Mouse (Mus musculus) spleen, postnatal 36 days (tissue): Measurements from ENCODE around the gene Elmo1.
A peak's percentile ranks its signal among the peaks of the same experiment; 100 is the strongest.

Experiments used
- DNase-seq, 2 experiments: peaks; one replicate each; pipeline ENCODE4 v3.0.0; 2022; ENCODE audit warnings: low spot score in 2 of 2, mixed read lengths in 1 of 2

Gene Elmo1

DNA sequence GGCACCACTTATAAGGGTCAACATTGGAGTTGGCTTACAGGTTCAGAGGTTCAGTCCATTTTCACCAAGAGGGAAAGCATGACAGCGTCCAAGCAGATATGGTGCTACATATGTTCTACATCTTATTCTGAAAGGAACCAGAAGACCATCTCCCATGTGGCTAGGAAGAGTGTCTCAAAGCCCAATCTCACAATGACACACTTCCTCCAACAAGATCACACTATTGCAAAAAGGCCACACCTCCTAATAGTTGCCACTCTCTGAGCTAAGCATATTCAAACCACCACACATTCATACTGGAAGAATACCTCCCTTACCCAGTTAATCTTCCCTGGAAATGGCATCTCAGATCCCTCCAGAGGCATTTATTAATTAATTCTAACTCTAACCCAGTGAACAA is 66.7 kb downstream of the Elmo1 start:
- no peak for DNase-seq

- DNase-seq, result no peak
Observed at GRCm38 (mm10) chr13:20157529-20157928, 67.1 kb downstream of the Elmo1 start.

DNA sequence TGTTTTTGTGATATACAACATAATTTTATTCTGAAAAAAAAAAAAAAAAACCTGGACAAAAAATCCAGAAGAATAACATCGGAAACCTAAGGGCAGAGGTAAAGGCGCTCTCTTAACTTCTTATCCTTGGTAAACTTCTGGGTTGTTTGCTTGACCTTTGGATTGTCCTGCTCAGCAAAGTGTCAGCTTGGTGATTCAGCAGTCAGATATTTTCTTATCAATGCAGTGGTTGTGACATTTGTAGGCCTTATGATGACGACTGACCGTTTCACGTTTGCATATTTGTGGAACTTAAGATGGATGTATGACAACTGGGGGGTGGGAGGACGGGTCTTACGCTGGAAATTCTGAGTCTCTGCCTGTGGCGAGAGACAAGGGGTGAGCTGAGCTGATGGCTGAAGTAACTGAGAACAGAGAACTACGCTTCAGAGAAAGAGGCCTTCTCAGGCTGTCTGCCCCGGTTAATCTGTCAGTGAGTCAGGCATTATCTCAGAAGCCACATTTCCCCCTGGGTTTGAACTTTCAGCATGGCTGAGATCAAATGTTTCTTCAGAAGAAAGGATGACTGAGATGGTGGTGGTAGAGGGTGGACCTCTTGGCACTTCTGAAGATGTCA is 73.1 kb downstream of the Elmo1 start:
- DNase-seq, result no peak

DNA sequence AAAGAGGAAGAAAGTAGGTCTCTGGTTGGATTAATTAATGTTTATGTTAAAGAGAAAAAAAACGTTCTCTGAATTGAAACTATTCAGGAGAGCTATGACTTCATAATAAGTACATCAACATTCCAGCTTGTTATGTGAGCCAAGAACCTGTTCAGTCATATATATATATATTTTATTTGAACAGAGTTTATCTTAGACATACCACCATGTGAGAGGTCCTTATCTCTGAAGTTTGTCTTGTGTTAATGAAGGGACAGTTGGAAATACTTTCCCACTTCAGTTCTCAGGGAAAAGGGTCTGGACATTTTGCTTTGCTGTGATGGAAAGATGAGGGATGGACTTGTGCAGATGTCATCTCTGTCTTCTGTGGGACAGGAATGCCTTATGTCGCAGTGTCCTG is 74.4 kb downstream of the Elmo1 start:
- DNase-seq, result no peak

DNA sequence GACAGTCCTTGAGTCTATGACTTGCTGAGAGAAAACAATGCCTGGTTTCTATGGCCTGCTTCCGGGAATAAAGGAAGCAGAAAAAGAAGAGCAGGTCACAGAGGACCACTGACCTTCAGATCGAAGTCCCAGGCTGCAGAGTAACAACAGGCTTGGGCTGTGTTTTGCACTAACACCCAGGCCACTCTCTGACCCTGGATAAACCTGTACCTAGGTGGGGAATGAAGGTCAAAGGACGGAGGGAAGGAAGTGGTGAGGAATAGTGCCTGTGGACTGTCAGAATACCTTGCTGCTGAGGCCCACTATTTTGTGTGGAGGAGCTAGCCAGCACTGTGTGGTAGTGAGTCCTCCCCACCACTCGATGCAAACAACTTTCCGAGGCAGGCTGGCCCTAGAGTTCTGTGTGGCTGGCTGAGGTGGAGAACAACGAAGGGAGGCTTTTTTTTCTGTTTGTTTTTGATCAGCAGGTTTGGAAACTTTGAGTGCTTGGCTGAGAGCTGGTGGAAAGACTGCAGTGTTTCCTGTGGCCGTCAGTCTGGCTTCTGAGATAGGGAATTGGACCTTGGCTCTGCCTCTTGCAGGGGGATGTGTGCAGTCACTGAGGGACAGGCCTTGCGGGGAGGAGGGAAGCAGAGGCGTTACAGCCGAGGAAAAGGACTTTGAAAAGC is 83.7 kb downstream of the Elmo1 start:
- DNase-seq, result no peak

DNA sequence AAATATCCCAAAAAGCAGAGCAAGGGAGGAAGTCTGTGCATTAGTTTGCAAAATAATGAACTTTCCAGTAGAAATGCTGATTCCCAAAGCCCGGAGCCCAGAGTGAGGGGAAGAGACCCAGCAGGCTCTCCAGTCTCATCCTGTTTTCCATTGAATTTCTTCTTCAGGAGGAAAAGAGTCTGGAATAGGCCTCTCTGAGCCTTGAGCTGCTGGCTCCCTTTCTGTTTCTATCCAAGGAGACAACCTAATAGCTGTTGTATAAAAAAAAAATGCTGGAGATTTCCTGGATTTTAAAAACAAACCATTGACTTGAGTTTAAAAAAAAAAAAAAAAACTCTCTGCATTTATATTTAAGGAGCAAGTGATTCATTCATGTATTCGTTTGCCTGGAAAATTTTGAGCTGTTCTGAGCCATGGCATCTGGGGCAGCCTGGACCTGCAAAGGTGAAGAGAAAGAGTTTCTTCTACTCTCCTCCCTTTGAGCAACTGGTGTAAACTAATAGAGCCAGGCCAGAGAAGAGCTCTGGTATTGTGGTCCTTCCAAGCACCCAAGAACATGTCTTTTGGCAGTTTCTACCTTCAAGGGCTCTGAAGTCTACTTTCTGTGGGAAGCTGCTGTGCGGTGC is 84.4 kb downstream of the Elmo1 start:
- DNase-seq, result no peak

DNA sequence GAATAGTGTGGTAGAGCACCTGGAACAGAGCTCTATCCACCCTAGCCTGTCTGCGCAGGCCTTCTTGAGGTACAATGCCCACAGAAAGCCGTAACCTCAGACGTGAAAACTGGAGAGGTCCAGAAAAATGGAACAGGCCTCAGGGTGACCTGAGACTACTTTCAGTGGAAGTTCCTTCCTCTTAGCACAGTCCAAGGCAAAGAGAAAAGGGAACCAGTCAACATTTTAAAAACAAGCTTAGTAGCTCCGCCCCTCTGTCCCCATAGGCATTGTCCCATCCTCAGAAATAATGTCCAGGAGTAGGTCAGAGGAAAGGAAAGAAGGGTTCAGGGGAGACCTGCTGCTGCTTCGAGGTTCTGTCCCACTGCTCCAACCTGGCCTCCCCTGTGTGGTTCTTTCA is 90.3 kb downstream of the Elmo1 start:
- peak in 1 of 2 experiments; percentile 17 for DNase-seq

DNA sequence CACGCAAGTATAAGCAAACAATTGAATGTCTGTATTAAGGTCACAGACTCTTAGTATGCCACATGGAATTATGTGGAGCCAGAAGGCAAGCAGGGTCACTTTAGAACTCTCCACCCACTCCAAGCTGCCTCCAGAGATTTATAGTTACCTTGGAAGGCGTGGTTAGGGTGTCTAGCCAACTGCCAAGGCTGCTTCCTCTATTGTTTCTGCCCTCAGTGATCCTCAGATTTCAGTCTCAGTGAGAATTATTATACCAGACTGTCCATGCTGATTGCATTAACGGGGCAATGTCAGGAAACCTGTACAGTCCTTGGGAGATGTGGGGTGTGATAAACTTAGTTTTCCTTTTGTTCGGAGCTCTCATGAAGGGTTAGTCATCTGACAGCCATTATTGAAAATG is 90.9 kb downstream of the Elmo1 start:
- peak in 1 of 2 experiments; percentile 22 for DNase-seq

- no peak for DNase-seq
Observed at GRCm38 (mm10) chr13:20182239-20182825, 91.9 kb downstream of the Elmo1 start.

DNA sequence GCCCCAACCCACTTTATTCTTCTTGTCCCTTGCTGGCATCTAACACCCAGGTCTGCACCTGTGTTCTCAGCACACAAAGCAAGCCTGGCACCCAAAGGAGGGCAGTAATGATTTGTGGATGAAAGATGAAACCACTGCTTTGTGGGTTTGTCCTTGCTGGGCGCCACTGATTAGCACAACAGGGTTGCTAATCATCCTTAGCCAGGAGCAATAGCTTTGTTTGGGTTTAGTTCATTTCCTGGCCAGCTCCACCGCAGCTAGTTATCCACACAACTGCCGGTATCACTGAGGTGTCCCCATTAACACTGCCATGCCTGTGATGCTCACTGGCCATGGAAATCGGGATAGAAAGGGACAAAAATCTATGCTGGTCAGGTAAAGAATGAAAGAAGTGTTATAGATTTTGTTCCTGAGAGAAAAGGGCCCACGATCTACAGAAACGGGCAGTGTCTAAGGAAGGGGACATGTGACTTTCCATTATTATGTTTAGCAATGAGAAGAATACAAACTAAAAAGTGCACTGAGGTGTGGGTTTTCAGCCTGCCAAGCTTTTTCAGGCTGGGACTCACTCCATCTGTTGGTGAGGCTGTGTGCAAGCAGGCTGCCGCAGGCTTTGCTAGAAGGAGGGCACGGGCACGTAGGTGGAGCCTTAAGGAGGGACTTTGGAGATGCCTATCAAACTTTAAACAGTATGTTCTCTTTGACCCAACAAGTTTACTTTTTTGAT is 93.3 kb downstream of the Elmo1 start:
- DNase-seq, result peak; percentile 53 to 56

- peak; percentile 45 to 50 for DNase-seq
Observed at GRCm38 (mm10) chr13:20184239-20185033, 94.0 kb downstream of the Elmo1 start.

GRCm38 (mm10) chr13:20185034-20185846 is 94.8 kb downstream of the Elmo1 start:
- peak; percentile 83 to 86 for DNase-seq

- DNase-seq, result no peak
Observed at GRCm38 (mm10) chr13:20185847-20186213, 95.4 kb downstream of the Elmo1 start.

DNA sequence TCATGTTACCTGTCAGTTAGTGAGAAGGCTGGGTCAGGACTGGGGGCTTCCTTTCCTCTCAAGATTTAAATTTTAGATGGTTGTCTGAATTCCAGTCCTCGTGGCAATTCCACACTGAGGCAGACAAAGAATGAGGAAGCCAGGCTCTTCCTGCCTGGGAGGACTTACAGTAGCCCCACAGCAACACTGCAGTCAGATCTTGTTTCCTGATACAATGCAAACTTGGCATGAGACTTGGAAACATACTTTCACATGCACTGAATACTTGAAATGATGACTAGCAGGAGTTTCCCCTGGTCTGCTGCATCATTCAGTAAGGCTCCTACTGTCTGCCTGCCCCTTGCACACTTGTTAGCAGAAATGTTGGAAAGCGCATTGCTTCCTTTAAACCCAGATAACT is 97.3 kb downstream of the Elmo1 start:
- DNase-seq, result no peak

DNA sequence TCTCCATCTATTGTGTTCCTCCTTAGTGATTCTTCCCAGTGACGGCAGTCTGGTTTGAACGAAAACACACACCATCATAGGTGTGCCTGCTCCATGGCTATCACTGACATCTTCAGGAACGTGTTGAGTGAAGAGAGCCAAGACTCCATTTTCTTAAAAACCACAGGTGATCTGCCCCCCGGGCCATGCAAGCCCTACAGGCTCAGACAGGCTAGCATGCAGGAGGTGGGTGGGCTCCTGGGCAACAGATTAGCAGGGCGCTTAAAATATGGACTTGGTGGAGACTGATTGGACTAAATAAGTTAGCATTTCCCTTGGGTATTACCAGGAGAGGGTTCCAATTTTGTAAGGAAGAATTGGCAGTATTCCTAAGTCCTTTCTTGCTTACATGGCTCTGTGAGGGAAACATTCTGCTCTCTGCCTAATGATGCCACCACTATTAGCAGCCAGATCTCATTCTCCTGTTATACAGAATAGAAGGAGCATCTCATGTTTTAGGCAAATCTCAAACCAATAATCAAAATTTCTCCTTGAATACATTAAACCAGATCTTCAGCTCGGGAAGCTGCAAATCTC is 101.7 kb downstream of the Elmo1 start:
- DNase-seq, result no peak

GRCm38 (mm10) chr13:20200582-20200981 is 110.2 kb downstream of the Elmo1 start:
- DNase-seq, result no peak

GRCm38 (mm10) chr13:20202617-20203016 is 112.2 kb downstream of the Elmo1 start:
- DNase-seq, result no peak

DNA sequence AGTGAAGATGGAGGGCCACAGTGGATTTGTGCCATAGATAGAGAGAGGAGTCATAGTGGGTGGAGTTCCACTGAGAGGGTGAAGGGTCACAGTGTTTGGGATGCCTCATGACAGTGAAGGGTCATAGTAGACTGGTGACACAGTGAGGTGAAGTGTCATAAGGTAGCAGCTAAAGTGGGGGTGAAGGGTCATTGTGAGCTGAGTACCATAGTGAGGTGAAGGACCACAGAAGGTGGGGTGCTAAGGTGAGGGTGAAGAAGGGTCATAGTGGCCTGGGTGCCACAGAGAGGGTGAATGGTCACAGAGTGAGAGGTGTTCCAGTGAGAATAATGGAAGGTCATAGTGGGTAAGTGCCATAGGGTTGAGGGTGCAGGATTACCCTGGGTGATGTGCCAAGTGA is 113.8 kb downstream of the Elmo1 start:
- no peak for DNase-seq

DNA sequence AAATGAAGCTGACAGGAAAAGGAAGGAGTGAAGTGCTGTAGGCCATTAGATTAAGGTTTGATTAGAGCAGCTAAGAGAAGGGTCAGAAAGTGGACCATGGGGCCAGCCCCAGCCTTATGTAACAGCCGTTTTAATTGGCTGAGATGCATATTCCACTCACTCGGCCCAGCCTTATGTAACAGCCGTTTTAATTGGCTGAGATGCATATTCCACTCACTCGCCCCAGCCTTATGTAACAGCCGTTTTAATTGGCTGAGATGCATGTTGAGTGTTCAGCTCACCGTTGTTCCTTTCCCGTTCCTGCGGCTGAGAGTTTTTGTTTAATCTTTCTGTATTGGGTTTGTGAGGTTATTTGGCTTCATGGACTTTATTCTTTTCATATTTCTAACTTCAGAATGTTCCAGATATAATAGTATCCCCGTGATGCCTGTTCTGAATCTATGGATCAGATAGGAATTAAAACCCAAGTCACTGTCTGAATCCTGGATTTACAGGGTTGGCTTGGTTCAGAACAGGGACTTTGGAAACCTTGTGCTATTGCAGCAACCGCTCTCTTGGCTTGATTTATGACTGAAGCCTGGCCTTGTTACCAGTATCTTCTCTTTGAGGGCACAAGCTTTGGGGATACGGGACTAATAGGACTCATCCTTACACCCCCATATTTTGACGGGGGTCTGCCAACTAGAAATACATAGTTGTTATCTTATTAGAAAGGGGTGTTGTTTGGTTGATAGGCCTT is 114.8 kb downstream of the Elmo1 start:
- no peak for DNase-seq
